Mouse (Mus musculus) neural tube, embryonic 11.5 days (tissue): ENCODE data around the gene Fbf1. TPM values are rescaled to one million over a fixed set of nuclear protein-coding genes. Genes with fewer than 3 reads are reported as not detected.
A peak's percentile ranks its signal among the peaks of the same experiment; 100 is the strongest.

ENCODE experiments used
- ATAC-seq: fragments of 200-750 bp; cut with Nextera tagmentation; 2 replicates; pipeline ENCODE4 v1.8.0; 2017; ENCODE audit warnings: moderate number of reproducible peaks, mild to moderate bottlenecking, moderate TSS enrichment, moderate library complexity; ENCODE audit not compliant: insufficient read depth, low FRiP score, low TSS enrichment
- DNase-seq: peaks from one replicate; pipeline ENCODE4 v3.0.0-alpha.2; 2015; ENCODE audit warnings: low spot score
- H3K27ac ChIP-seq: fragments of 300-500 bp; sonication (generic); 2 replicates; pipeline ENCODE4 v1.5.1; 2014; ENCODE audit warnings: low read depth, mild to moderate bottlenecking, low read length
- H3K27me3 ChIP-seq: fragments of 300-500 bp; sonication (generic); 2 replicates; pipeline ENCODE4 v1.6.1; 2014; ENCODE audit warnings: mild to moderate bottlenecking, low read length, mixed read lengths; ENCODE audit not compliant: control insufficient read depth, insufficient read depth
- H3K36me3 ChIP-seq: fragments of 300-500 bp; sonication (generic); 2 replicates; pipeline ENCODE4 v1.6.1; 2014; ENCODE audit warnings: mild to moderate bottlenecking, low read length, moderate library complexity, mixed read lengths; ENCODE audit not compliant: control insufficient read depth, insufficient read depth
- H3K4me1 ChIP-seq: fragments of 300-500 bp; sonication (generic); 2 replicates; pipeline ENCODE4 v1.6.1; 2014; ENCODE audit warnings: low read length, mixed read lengths; ENCODE audit not compliant: control insufficient read depth, insufficient read depth
- H3K4me2 ChIP-seq: fragments of 300-500 bp; sonication (generic); 2 replicates; pipeline ENCODE4 v1.6.1; 2014; ENCODE audit warnings: low read depth, mild to moderate bottlenecking, moderate library complexity
- H3K4me3 ChIP-seq: fragments of 300-500 bp; sonication (generic); 2 replicates; pipeline ENCODE4 v1.5.1; 2014; ENCODE audit warnings: low read depth, low read length
- H3K9ac ChIP-seq: fragments of 300-500 bp; sonication (generic); 2 replicates; pipeline ENCODE4 v1.6.1; 2014; ENCODE audit warnings: mild to moderate bottlenecking, low read length
- H3K9me3 ChIP-seq: fragments of 300-500 bp; sonication (generic); 2 replicates; pipeline ENCODE4 v1.6.1; 2016; ENCODE audit warnings: low read length; ENCODE audit not compliant: control insufficient read depth
- WGBS: fragments of 180-500 bp; shearing (Covaris S2); extraction: QIAGEN DNeasy Blood & Tissue Kit; methylation state at CpG from one replicate; pipeline ENCODE4 v1.1.7; 2014; 5-methylcytosine and 5-hydroxymethylcytosine counted together
- polyA plus RNA-seq: library from polyadenylated mRNA; unstranded; fragments of >200 nt; fragmentation: Nextera tagmentation; extraction: Ambion mirVana; gene quantifications from 2 replicates; pipeline ENCODE4 v1.2.1, GENCODE M21; 2014

The Fbf1 gene
- polyA plus RNA-seq, 1 experiment from 2014 or later = 37.0 TPM

DNA sequence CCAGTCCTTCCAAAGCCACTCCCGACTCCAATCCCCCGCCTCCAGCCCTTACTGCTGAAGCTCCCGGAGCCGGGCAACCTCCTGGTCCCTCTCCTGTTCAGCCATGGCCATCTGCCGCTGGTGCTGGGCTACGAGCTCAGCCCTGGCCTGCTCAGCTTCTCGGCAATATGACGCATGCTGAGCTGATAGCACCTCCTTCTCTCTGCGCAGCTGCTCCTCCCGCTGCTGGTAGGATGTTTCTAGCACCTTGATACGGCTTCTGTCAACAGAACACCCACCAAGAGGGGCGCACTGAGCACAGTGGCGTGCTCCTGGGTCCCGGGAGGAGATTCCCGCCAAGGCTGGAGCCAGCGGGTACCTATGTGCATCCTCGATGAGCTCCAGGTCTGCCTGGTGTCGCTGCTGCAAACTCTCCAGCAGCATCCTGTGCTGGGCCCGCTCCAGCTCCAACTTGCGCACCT is 19.2 kb downstream of the Fbf1 start:
- Histone ChIP-seq H3K27me3 (no peaks in the 10 kb centered on the region), H3K27ac (no peak overlapping the region), H3K9me3 (no peaks in the 10 kb centered on the region), H3K4me1 (no peaks in the 10 kb centered on the region), H3K4me3 (no peak overlapping the region), H3K36me3 (peaks cover 50% of the 10 kb centered on the region), H3K9ac (no peak overlapping the region), H3K4me2 (no peak overlapping the region)
- DNase-seq = no peak
- WGBS = 55% methylated on average over 20 of the region's 20 CpGs
- ATAC-seq = no peak

DNA sequence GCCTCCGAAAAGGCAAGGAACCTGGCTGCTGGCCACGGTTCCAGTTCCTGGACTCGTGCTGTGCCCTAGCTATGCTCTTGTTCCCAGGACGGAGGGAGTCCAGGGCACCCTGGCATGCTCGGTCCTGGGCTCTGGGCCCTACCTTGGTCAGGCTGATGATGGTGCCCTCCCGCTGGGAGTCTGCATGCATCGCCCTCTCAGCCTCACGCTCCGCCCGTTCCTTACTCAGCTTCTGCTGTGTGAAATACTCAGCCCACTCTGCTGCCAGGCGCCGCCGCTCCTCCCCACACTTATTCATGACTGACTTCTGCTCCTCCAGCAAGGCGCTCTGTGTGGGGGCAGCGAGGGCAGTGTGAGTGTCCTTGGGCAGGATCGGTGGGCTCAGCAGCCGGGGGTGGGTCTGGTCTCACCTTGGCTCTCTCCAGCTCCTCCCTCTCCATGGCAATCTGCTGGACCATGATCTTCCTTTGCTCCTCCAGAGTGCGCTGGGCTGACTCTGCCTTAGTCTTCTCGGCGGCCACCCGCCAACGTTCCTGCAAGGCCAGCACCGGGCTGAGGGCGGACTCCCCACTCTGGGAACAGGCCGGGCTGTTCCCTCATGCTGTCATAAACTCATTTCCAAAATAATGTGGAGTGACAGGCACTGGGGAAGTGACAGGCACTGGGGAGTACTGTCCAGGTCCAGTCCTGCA is 21.5 kb downstream of the Fbf1 start:
- ATAC-seq = no peak

GRCm38 (mm10) chr11:116145481-116146293 is 22.3 kb downstream of the Fbf1 start:
- H3K4me3 ChIP-seq = no peak overlapping the region
- no peak overlapping the region for H3K9ac ChIP-seq
- H3K4me2 ChIP-seq = no peak overlapping the region
- no peaks in the 10 kb centered on the region for H3K27me3 ChIP-seq
- H3K36me3 ChIP-seq = peaks cover 30% of the 10 kb centered on the region
- WGBS = 66% methylated on average over 18 of the region's 18 CpGs
- no peak overlapping the region for H3K27ac ChIP-seq
- no peaks in the 10 kb centered on the region for H3K4me1 ChIP-seq
- H3K9me3 ChIP-seq = no peaks in the 10 kb centered on the region
- DNase-seq (no peak), ATAC-seq (no peak)

More for the DNA sequence above, 21.5 kb downstream of the Fbf1 start:
- H3K4me1 ChIP-seq = no peaks in the 10 kb centered on the region
- H3K9me3 ChIP-seq = no peaks in the 10 kb centered on the region
- H3K27ac ChIP-seq = no peak overlapping the region
- H3K4me3 ChIP-seq = no peak overlapping the region
- no peak for DNase-seq
- H3K9ac ChIP-seq = no peak overlapping the region
- H3K36me3 ChIP-seq = peaks cover 36% of the 10 kb centered on the region
- H3K27me3 ChIP-seq = no peaks in the 10 kb centered on the region
- no peak overlapping the region for H3K4me2 ChIP-seq
- 80% methylated on average over 25 of the region's 25 CpGs for WGBS

DNA sequence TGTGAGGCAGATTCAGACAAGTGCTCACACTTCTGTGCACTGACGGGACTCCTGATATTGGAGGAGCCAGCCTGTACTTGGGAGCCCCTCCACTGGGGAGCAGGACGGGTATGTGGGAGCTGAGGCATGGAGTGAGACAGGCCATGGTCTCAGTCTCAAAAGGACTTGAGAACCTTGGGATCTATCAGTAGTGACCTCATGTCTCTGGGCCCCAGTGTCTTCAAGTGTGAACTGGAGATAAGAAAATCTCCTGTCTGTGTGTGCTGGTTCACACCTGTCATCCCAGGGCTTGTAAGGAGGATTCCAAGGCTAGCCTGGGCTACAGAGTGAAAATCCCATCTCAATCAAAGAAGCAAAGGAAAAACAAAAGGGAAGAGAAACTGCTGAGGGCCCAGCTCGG is 24.5 kb downstream of the Fbf1 start:
- Histone ChIP-seq H3K9ac (no peak overlapping the region), H3K4me3 (no peak overlapping the region), H3K9me3 (no peaks in the 10 kb centered on the region), H3K36me3 (peaks cover 18% of the 10 kb centered on the region), H3K27ac (no peak overlapping the region), H3K27me3 (no peaks in the 10 kb centered on the region), H3K4me1 (no peaks in the 10 kb centered on the region), H3K4me2 (no peak overlapping the region)
- DNase-seq = no peak
- 88% methylated on average over 3 of the region's 3 CpGs for WGBS
- no peak for ATAC-seq

GRCm38 (mm10) chr11:116142211-116142991 is 25.6 kb downstream of the Fbf1 start:
- peaks cover 6% of the 10 kb centered on the region for H3K4me1 ChIP-seq
- no peaks in the 10 kb centered on the region for H3K9me3 ChIP-seq
- no peaks in the 10 kb centered on the region for H3K27me3 ChIP-seq
- H3K36me3 ChIP-seq = peaks cover 12% of the 10 kb centered on the region
- DNase-seq = no peak
- no peak overlapping the region for H3K4me3 ChIP-seq
- WGBS = 64% methylated on average over 10 of the region's 10 CpGs
- no peak overlapping the region for H3K4me2 ChIP-seq
- no peak for ATAC-seq
- no peak overlapping the region for H3K27ac ChIP-seq
- H3K9ac ChIP-seq = no peak overlapping the region

DNA sequence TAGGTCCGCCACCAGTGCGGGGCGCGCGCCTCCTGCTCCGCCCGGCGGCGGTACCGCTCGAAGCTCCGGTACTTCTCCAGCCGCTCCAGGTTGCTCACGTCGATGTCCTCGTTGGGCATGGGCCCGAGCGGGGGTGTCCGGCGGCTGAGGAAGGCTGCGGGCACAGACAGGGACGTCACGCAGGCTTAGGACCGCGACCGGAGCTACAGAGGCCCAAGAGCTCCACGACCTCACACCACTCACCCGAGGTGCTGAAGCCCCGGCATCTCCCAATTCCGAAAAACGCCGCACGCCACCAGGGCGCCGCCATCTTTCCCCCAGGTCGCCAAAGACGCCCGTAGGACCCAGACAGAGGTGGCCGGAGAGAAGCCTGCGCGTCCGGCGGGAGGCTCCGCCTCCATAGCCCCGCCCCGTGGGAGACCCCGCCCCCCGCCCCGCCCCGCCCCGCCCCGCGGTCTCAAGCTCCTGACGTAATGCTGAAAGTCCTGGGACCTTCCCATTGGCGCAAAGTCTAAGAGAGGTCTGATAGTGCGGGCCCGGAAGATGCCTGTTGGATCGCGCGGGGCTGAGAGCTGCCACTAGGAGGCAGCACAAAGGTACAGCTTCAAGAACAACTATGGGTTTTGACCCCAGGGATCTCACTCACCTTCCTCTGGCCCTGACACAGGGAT is 29.4 kb downstream of the Fbf1 start, which contains the start of gene Mrpl38:
Mrpl38 (minus strand) TSS at position 401 of the 671 bp plus-strand sequence.
- Histone ChIP-seq H3K9ac (peak within 1 kb of the TSS; percentile 78), H3K4me3 (peak within 1 kb of the TSS; percentile 95), H3K4me1 (peaks cover 6% of the 10 kb centered on the region), H3K9me3 (no peaks in the 10 kb centered on the region), H3K27ac (peak within 1 kb of the TSS; percentile 61), H3K4me2 (peak within 1 kb of the TSS; percentile 66), H3K36me3 (peaks cover 5% of the 10 kb centered on the region), H3K27me3 (no peaks in the 10 kb centered on the region)
- DNase-seq = peak; percentile 93
- 0% methylated on average over 60 of the region's 60 CpGs for WGBS
- peak; percentile 94 for ATAC-seq

DNA sequence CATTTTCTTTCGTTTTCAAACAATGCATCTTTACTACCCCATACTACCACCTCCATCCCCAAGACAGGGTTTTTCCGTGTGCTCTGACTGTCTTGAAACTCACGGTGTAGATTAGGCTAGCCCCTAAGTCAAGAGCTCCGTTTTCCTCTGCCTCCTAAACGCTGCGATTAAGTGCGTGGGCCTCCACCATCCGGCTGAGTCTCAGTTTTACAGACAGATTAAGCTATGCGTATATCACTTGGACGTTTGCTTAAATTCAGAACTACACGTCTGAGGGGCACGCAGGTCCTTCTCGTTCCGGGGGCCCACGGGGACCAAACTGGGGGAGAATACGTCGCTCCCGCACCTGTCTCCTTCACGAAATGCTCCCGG is 29.9 kb downstream of the Fbf1 start:
- under 1% methylated on average over 20 of the region's 20 CpGs for WGBS
- H3K27me3 ChIP-seq = no peaks in the 10 kb centered on the region
- ATAC-seq (no peak), DNase-seq (no peak)
- peak overlapping the region; percentile 61 for H3K27ac ChIP-seq
- peaks cover 5% of the 10 kb centered on the region for H3K36me3 ChIP-seq
- H3K9me3 ChIP-seq = no peaks in the 10 kb centered on the region
- H3K4me2 ChIP-seq = peak overlapping the region; percentile 66
- H3K4me3 ChIP-seq = peak overlapping the region; percentile 95
- peak overlapping the region; percentile 78 for H3K9ac ChIP-seq
- H3K4me1 ChIP-seq = peaks cover 6% of the 10 kb centered on the region

- Histone ChIP-seq H3K9me3 (no peaks in the 10 kb centered on the region), H3K4me2 (no peak overlapping the region), H3K9ac (no peak overlapping the region), H3K4me3 (no peak overlapping the region), H3K36me3 (peaks cover 8% of the 10 kb centered on the region), H3K27ac (no peak overlapping the region), H3K27me3 (no peaks in the 10 kb centered on the region), H3K4me1 (peaks cover 14% of the 10 kb centered on the region)
- ATAC-seq = no peak
- WGBS = 90% methylated on average over 10 of the region's 10 CpGs
- DNase-seq = no peak
Observed at GRCm38 (mm10) chr11:116134171-116134570, 33.8 kb downstream of the Fbf1 start.
